Mouse (Mus musculus): ENCODE measurements around the gene Nbea.

DNA sequence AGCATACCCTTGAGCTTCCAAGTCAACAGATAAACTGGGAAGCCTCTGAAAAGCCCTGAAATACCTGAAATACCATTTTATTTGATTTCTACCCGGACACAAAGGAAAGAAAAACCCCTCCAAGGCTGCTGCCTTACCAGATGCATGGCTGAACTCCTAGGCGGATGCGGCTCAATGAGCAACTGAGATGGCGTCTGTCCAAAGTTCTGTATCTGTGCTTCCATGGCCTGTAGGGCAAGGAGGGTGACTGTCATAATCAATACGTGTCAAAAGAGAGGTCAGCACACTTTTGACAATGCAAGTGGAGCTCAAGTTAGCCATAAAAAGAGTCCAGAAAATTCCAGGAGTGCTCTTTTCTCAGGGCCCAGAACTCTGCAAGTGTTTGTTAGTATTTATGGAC lies 534.0 kb downstream of the Nbea start:
- TF ChIP-seq USF1 (IDR thresholded peaks at IDR 0.05; ENCODE audit: low read depth): no peak
- TF ChIP-seq POLR2AphosphoS2 (IDR thresholded peaks at IDR 0.05; ENCODE audit: insufficient read length, low read depth): no peak
- TF ChIP-seq POLR2A (IDR thresholded peaks at IDR 0.05; ENCODE audit: insufficient read length, low read depth): no peak
- TF ChIP-seq CEBPB (IDR thresholded peaks at IDR 0.05; ENCODE audit: insufficient read depth, poor library complexity, severe bottlenecking): no peak
- no peak for TF ChIP-seq MYOD1 (IDR thresholded peaks at IDR 0.05; ENCODE audit: control insufficient read depth in 1 of 3, insufficient read length in 2 of 3, low read depth in 2 of 3)
- no peak for TF ChIP-seq MYOG (IDR thresholded peaks at IDR 0.05; ENCODE audit: control insufficient read depth in 1 of 3, insufficient read depth in 1 of 3, insufficient read length in 2 of 3, low read depth in 2 of 3)
- no peak for TF ChIP-seq TCF3 (IDR thresholded peaks at IDR 0.05; ENCODE audit: insufficient read length, low read depth)
- no peak for TF ChIP-seq TCF12 (IDR thresholded peaks at IDR 0.05; ENCODE audit: insufficient read depth, poor library complexity, severe bottlenecking)
- TF ChIP-seq E2F4 (IDR thresholded peaks at IDR 0.05; ENCODE audit: insufficient read depth): no peak

Measured in myocyte (in vitro differentiated cells).